Mouse (Mus musculus) lung, adult 2 months (tissue): ENCODE measurements around the gene Prdm16. TPM values are rescaled to one million over a fixed set of nuclear protein-coding genes. Genes with fewer than 3 reads are reported as not detected.

Experiments used
- DNase-seq: peaks from one replicate; pipeline ENCODE4 v3.0.0; 2022
- H3K4me1 ChIP-seq: fragments of 200-500 bp; 2 replicates; pipeline ENCODE4 v1.6.1; 2011; ENCODE audit warnings: low read length; ENCODE audit not compliant: control insufficient read depth, insufficient read depth
- H3K4me3 ChIP-seq: fragments of 200-500 bp; replicated peaks from 2 replicates; pipeline ENCODE3; 2011; ENCODE audit warnings: low read depth, mild to moderate bottlenecking, control low read depth, low read length; ENCODE audit errors: extremely low read depth
- CTCF ChIP-seq: fragments of 200-500 bp; IDR thresholded peaks from 2 replicates; pipeline ENCODE4 v1.5.1; 2011; ENCODE audit warnings: mild to moderate bottlenecking, low read length, control low read depth; ENCODE audit not compliant: insufficient read depth
- POLR2A ChIP-seq: fragments of 200-500 bp; IDR thresholded peaks from 2 replicates; pipeline ENCODE4 v1.6.1; 2011; ENCODE audit warnings: low read depth, mild to moderate bottlenecking, control low read depth, low read length, borderline replicate concordance; ENCODE audit errors: extremely low read depth
- WGBS: fragments of 180-500 bp; shearing (Covaris S2); methylation state at CpG from one replicate; pipeline ENCODE4 v1.1.7; 2018; 5-methylcytosine and 5-hydroxymethylcytosine counted together
- polyA plus RNA-seq: library from polyadenylated mRNA; depleted of rRNA; stranded (reverse); fragments of >200 nt; gene quantifications from 2 replicates; pipeline ENCODE4 v1.2.3, GENCODE M21; 2012

The Prdm16 gene
- polyA plus RNA-seq, 1 experiment = 18.3 TPM

DNA sequence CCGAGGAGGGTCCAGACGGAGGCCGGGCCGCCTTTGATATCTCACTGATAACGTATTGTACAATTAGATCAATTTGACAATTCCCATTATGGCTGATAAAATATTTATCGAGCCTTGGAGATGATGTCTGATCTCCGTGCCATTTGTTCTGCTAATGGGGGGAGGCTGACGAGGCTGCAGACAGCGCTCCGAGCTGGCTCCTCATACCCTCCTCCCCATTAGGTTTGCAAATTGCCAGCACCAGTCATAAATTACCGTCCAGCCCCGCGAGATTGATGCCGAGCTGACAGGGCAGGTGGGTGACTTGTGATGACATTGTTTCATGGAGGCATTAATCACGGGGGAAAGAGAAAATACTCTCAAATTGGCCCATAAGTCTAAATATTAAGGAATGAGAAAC is 67.9 kb downstream of the Prdm16 start:
- DNase-seq = no peak
- H3K4me1 ChIP-seq = peaks cover 3% of the 10 kb centered on the region; the same call in 1 of the 2 replicates
- 57% methylated on average over 15 of the region's 15 CpGs for WGBS
- H3K4me3 ChIP-seq = no peak overlapping the region
- TF ChIP-seq POLR2A (no peak), CTCF (no peak)

GRCm38 (mm10) chr4:154567942-154568341 is 68.7 kb downstream of the Prdm16 start:
- no peak overlapping the region for H3K4me3 ChIP-seq
- no peak for DNase-seq
- H3K4me1 ChIP-seq = peaks cover 3% of the 10 kb centered on the region; the same call in 1 of the 2 replicates
- TF ChIP-seq POLR2A = no peak
- TF ChIP-seq CTCF = no peak
- WGBS = 38% methylated on average over 11 of the region's 11 CpGs

DNA sequence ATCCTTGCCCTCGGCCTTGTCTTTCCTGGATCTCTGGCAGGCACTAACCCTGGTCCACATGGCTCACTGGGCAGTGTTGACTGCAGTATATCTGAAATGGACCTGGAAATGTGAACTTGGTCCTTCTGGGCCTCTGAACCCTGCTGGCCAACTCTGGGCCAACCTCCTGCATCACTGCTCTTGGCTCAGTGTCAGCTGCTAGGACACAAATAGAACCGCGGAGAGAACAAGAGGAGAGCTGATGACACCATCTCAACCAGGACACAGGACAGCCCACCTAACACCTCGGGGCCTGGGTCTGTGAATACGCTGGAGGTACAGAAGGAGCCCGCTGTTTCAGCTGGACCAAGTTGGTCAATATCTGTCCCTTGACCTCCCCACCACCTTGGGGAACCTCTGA is 73.5 kb downstream of the Prdm16 start:
- no peak for TF ChIP-seq CTCF

GRCm38 (mm10) chr4:154558041-154558440 is 78.6 kb downstream of the Prdm16 start:
- H3K4me1 ChIP-seq = no peaks in the 10 kb centered on the region
- DNase-seq = no peak
- 86% methylated on average over 5 of the region's 5 CpGs for WGBS
- H3K4me3 ChIP-seq = no peak overlapping the region
- no peak for TF ChIP-seq POLR2A
- no peak for TF ChIP-seq CTCF

More for the DNA sequence above, 73.5 kb downstream of the Prdm16 start:
- no peak for DNase-seq
- Histone ChIP-seq H3K4me3 (no peak overlapping the region), H3K4me1 (0 out of 2 replicates have a peak, but pooled peaks cover 3% of the 10 kb centered on the region)
- 82% methylated on average over 6 of the region's 6 CpGs for WGBS

DNA sequence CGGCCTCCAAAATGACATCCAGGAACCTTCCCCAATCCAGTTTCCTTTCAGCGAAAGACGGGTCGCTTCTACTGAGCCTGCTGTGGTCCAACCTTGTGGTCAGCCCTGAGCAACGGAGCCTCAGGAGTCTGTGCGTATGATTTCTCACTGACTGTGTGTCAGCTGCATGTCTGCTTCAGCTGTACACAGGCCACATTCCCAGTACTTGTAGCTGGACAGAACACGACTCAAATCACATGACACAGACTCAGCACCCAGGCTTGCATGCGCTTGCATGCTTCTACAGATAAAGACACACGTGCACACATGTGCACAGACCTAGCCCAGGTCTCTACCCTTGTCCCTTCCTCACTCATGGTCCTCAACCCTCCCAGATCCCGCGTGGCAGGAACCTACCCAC is 79.5 kb downstream of the Prdm16 start:
- TF ChIP-seq POLR2A (no peak), CTCF (no peak)
- Histone ChIP-seq H3K4me1 (no peaks in the 10 kb centered on the region), H3K4me3 (no peak overlapping the region)
- DNase-seq = no peak
- WGBS = 82% methylated on average over 11 of the region's 11 CpGs

- H3K4me1 ChIP-seq = no peaks in the 10 kb centered on the region
- DNase-seq = no peak
- 67% methylated on average over 11 of the region's 11 CpGs for WGBS
- no peak overlapping the region for H3K4me3 ChIP-seq
- TF ChIP-seq POLR2A (no peak), CTCF (no peak)
Observed at GRCm38 (mm10) chr4:154556418-154556817, 80.3 kb downstream of the Prdm16 start.

GRCm38 (mm10) chr4:154549961-154550393 is 86.7 kb downstream of the Prdm16 start:
- H3K4me1 ChIP-seq = no peaks in the 10 kb centered on the region
- 14% methylated on average over 17 of the region's 17 CpGs for WGBS
- TF ChIP-seq POLR2A (no peak), CTCF (no peak)
- DNase-seq = no peak
- H3K4me3 ChIP-seq = no peak overlapping the region

DNA sequence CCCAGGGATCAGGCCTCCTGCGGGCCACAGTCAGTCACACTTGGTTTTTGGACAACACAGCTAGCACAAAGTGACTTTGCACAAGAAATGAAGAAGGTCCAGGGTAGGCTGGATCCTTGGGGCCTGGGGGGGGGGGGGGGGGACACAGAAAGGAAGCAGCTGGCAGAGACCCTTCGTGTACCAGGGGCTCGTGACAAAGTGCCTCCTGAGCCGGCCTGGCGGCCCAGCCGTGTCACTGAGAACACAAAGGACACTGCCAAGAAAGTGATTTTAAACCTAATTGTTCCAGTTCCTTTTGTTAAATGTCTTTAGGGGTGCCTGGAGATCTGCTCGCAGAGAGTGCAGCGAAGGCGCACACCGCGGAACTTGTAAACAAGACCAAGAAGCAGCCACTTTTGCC is 87.2 kb downstream of the Prdm16 start:
- no peak for TF ChIP-seq CTCF
- TF ChIP-seq POLR2A = no peak

GRCm38 (mm10) chr4:154547176-154547855 is 89.4 kb downstream of the Prdm16 start:
- WGBS = 69% methylated on average over 21 of the region's 21 CpGs
- no peak overlapping the region for H3K4me3 ChIP-seq
- H3K4me1 ChIP-seq = 0 out of 2 replicates have a peak, but pooled peaks cover 3% of the 10 kb centered on the region
- no peak for DNase-seq
- no peak for TF ChIP-seq CTCF
- no peak for TF ChIP-seq POLR2A

More for the DNA sequence above, 87.2 kb downstream of the Prdm16 start:
- no peaks in the 10 kb centered on the region for H3K4me1 ChIP-seq
- 54% methylated on average over 11 of the region's 11 CpGs for WGBS
- DNase-seq = no peak
- H3K4me3 ChIP-seq = no peak overlapping the region

DNA sequence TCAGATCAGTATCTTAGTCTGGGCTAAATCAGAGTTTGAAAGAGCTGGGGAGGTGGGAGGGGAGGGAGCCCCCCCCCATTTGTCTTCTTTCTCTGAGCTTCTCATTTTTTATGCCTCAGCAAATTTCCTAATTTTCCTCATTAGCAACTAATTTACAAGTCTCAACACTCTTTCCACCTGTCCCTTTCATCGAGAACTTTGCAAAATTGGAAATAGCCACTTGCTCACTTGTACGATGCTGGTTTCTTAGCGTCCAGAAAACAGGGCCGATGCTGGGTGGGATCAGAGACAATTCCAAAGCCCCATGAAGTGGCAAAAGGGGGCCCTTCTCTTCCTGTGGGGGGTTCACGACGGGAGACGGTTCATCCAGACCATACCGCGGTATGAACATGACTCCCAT is 91.4 kb downstream of the Prdm16 start:
- no peak for TF ChIP-seq POLR2A
- TF ChIP-seq CTCF = no peak
- Histone ChIP-seq H3K4me3 (no peak overlapping the region), H3K4me1 (0 out of 2 replicates have a peak, but pooled peaks cover 3% of the 10 kb centered on the region)
- 56% methylated on average over 9 of the region's 9 CpGs for WGBS
- no peak for DNase-seq
